Mouse (Mus musculus) bone marrow macrophage, adult 2 months (primary cell): ENCODE measurements at regions not wholly inside any gene's neighbourhood (a gene's known extent, or its start where the extent isn't known, plus 50 kb on each side); places are given as distances from the start of the nearest gene placed in this dataset.

Experiments used
- CTCF ChIP-seq: IDR thresholded peaks from 2 replicates; pipeline ENCODE4 v1.5.1; 2012; ENCODE audit warnings: low read depth, mild to moderate bottlenecking, low read length, moderate library complexity
- POLR2A ChIP-seq: IDR thresholded peaks from 2 replicates; pipeline ENCODE4 v1.6.1; 2012; ENCODE audit warnings: mild to moderate bottlenecking, low read depth, low read length, borderline replicate concordance

GRCm38 (mm10) chr1:61524886-61525285, 113.7 kb upstream of the Pard3b start:
- no peak for TF ChIP-seq POLR2A
- TF ChIP-seq CTCF: no peak
